Mouse (Mus musculus): ENCODE results near the gene Alkbh5.
"Not testable (repeated sequence)": the region's sequence is repeated elsewhere in the genome, so short reads cannot be mapped to it uniquely, and the experiment has no call there.

The Alkbh5 gene

GRCm38 (mm10) chr11:60543211-60543610 lies 7.0 kb downstream of the Alkbh5 start:
- DNase-seq: not testable (repeated sequence)

- DNase-seq: no peak
Observed at GRCm38 (mm10) chr11:60545433-60545832, 9.3 kb downstream of the Alkbh5 start.

GRCm38 (mm10) chr11:60548112-60548511 lies 11.9 kb downstream of the Alkbh5 start:
- DNase-seq: no peak

GRCm38 (mm10) chr11:60553091-60553490 lies 16.9 kb downstream of the Alkbh5 start:
- DNase-seq: no peak

GRCm38 (mm10) chr11:60557675-60558074 lies 21.5 kb downstream of the Alkbh5 start:
- DNase-seq: no peak

GRCm38 (mm10) chr11:60559342-60559741 lies 23.2 kb downstream of the Alkbh5 start:
- DNase-seq: peak; percentile 77 to 80

- DNase-seq: not testable (repeated sequence)
Observed at GRCm38 (mm10) chr11:60574006-60574405, 37.8 kb downstream of the Alkbh5 start.

Measured in kidney, postnatal 4 days (tissue).